Mouse (Mus musculus) cerebellum, adult 2 months (tissue): Measurements from ENCODE around the gene Rrp36.

Source experiments
- CTCF ChIP-seq: fragments of 200-500 bp; IDR thresholded peaks from 2 replicates; pipeline ENCODE4 v1.5.1; 2011; ENCODE audit warnings: low read depth, mild to moderate bottlenecking, control low read depth, low read length, moderate library complexity, borderline replicate concordance; ENCODE audit not compliant: insufficient read depth
- POLR2A ChIP-seq: fragments of 200-500 bp; IDR thresholded peaks from 2 replicates; pipeline ENCODE4 v1.6.1; 2011; ENCODE audit warnings: low read length, control low read depth, borderline replicate concordance; ENCODE audit not compliant: insufficient read depth

DNA sequence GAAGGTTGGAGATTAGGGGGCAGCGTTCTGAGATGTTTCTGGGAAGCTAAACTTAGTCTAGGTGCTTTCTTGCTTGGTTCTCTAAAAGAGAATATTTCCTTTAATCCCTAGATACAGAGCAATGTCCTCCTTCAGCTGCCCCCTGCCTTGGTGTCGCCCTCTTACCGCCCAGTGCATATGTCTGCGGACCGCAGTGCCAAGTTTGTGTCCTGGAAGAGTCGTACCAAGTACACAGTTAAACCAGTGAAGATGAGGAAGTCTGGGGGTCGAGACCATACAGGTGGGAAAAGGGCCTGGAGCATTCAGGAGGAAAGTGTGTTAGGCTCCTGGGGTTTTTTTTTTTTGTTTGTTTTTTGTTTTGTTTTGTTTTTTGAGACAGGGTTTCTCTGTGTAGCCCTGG is 26.9 kb downstream of the Rrp36 start:
- no peak for TF ChIP-seq CTCF
- no peak for TF ChIP-seq POLR2A
